Mouse (Mus musculus) left cerebral cortex, adult 2 months (tissue): ENCODE results near the gene Ctdspl. TPM values are rescaled to one million over a fixed set of nuclear protein-coding genes. Genes with fewer than 3 reads are reported as not detected.

Experiments
- DNase-seq, 2 experiments: peaks; one replicate each; pipeline ENCODE4 v3.0.0; 2021 to 2022; ENCODE audit warnings: low spot score in 2 of 2, mixed read lengths in 1 of 2; ENCODE audit errors: extremely low spot score in 1 of 2
- H3K27ac ChIP-seq: fragments of 200-600 bp; 2 replicates; pipeline ENCODE4 v1.8.1; 2022
- H3K4me3 ChIP-seq: fragments of 200-600 bp; 2 replicates; pipeline ENCODE4 v1.8.1; 2022
- CTCF ChIP-seq: fragments of 200-600 bp; IDR thresholded peaks from 2 replicates; pipeline ENCODE4 v1.8.1; 2022; ENCODE audit warnings: antibody characterized with exemption, mild to moderate bottlenecking, moderate library complexity
- intact Hi-C: fragments of 180-260 bp; cut with DNase I; formaldehyde crosslinking; loops from one replicate; pipeline ENCODE4 v1.15.1; 2025
- total RNA-seq, 2 experiments: library from RNA; stranded (reverse); gene quantifications; 2 replicates each; pipeline ENCODE4 v1.2.3; 2021

Gene Ctdspl
- total RNA-seq, 2 experiments from 2014 or later = 33.9 to 37.5 TPM

- TF ChIP-seq CTCF = no peak
Measured at GRCm38 (mm10) chr9:119058245-119058644, 132.0 kb downstream of the Ctdspl start.

DNA sequence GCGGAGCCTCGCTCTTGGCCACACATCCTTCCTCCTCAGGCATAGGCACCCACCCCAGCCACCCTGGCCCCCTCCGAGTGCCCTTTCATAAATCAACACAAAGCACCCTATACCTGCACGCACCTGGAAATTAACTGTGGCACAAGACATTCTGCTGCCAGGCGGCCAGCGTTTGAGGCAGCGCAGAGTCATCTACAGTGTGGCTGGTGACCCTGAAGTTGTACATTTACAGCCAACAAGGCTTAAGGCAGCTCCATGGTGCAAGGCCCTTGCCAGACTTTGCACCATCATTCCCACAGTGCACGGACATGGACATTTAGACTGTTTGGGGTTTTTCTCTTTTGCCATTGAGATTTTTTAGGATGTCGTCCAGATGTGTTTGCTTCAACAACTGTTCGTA, 134.4 kb downstream of the Ctdspl start:
- no peak for DNase-seq
- Histone ChIP-seq H3K27ac (no peak overlapping the region), H3K4me3 (no peak overlapping the region)
- TF ChIP-seq CTCF = no peak
- intact Hi-C loops = no loop called here

More at GRCm38 (mm10) chr9:119058245-119058644, 132.0 kb downstream of the Ctdspl start:
- Histone ChIP-seq H3K4me3 (no peak overlapping the region), H3K27ac (no peak overlapping the region)
- no peak for DNase-seq
- intact Hi-C loops = no loop called here

DNA sequence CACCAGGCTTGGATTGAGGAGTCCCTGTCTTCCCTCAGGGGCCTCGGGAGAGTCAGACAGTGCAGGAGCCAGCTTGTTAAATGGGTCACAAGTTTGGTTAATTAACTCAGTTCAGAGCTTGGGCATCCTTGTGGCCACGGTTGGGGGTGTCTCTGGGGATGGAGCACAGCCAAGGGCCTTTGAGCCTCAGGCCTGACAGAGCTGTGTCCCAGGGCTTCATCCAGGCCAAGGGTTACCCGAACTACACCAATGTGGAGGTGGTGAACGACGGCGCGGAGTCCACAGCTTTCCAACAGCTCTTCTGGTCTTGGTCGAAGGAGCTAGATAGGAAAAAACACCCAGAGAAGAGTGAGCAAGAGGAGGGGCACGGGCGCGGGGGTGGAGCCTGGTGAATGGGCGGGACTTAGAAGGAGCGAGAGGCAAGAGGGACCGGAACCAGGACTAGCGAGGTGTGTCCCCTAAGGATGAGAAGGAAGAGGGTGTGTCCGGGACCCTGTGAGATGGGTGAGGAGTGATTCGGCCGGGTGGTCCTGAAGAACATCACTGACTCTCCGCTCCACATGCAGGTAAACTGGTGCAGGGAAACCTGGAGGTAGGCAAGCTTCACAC, 136.9 kb downstream of the Ctdspl start:
- no peak for TF ChIP-seq CTCF
- intact Hi-C loops = no loop called here
- H3K4me3 ChIP-seq = no peak overlapping the region
- DNase-seq = no peak
- H3K27ac ChIP-seq = no peak overlapping the region

- no peak overlapping the region for H3K27ac ChIP-seq
- intact Hi-C loops = no loop called here
- TF ChIP-seq CTCF = no peak
- H3K4me3 ChIP-seq = no peak overlapping the region
- DNase-seq = no peak
Measured at GRCm38 (mm10) chr9:119064296-119064695, 138.0 kb downstream of the Ctdspl start.

DNA sequence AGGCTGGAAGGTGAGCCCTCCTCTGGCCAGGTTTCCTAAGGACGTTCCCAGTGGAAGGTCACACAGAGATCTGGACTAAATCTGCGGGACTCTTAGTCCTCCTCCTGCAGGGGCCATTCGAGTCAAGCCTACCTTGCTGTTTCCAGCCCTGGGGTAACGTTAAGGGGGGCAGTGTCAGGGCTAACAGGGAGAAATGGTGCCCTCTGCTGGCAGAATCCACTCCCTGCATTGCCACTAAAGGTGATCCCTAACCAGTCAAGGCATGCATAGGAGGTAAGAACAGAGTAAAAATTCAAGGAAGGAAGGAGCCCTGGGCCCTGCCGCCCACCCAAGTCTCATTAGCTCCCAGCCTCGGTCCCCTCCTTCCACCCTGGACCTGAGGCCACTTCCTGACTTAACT, 141.3 kb downstream of the Ctdspl start:
- intact Hi-C loops = loop anchor here (1.0 to 5.0 kb wide), 2 partner anchors 147 to 480 kb away; no protein-coding TSS in a partner anchor
- peak; percentile 76 to 83 for DNase-seq
- TF ChIP-seq CTCF = peak; percentile 94
- no peak overlapping the region for H3K4me3 ChIP-seq
- H3K27ac ChIP-seq = no peak overlapping the region

- Histone ChIP-seq H3K27ac (no peak overlapping the region), H3K4me3 (no peak overlapping the region)
- DNase-seq = no peak
- no peak for TF ChIP-seq CTCF
- intact Hi-C loops = loop anchor here (5.0 kb wide), 1 partner anchor 481 kb away; no protein-coding TSS in a partner anchor
Measured at GRCm38 (mm10) chr9:119068266-119068665, 142.0 kb downstream of the Ctdspl start.

DNA sequence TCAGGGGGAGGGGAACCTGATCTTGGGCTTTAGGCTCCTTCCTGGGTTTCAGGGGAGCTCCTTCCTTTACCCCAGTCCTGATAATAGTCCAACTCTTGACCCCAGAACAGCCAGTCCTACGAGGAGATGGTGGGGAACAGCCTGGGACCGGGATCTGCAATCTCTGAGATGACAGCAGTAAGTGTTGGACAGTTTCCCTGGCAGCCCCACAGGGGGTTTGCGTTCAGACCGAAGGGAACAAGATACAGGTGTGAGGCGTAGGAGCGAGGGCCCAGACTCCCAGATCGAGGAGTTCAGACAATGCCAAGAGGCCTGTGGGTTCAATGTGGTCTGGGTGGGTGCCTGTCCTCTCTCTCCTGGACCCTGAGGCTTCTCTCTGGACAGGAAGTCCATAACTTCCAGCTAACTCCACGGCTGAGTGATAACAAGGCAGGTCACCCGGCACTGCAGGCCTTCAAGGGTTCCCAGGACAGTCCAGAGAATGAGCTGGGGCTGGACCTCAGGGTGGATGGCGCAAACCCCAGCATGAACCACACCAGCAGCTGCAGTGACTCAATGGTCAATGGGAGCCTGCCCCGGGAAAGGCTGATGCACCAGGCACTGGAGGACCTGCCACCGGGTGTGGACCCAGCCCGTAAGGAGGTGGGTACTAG, 144.0 kb downstream of the Ctdspl start:
- H3K4me3 ChIP-seq = no peak overlapping the region
- no peak for TF ChIP-seq CTCF
- DNase-seq = no peak
- H3K27ac ChIP-seq = no peak overlapping the region
- intact Hi-C loops = no loop called here

GRCm38 (mm10) chr9:119071786-119072185, 145.5 kb downstream of the Ctdspl start:
- Histone ChIP-seq H3K4me3 (no peak overlapping the region), H3K27ac (no peak overlapping the region)
- intact Hi-C loops = no loop called here
- no peak for TF ChIP-seq CTCF
- no peak for DNase-seq

DNA sequence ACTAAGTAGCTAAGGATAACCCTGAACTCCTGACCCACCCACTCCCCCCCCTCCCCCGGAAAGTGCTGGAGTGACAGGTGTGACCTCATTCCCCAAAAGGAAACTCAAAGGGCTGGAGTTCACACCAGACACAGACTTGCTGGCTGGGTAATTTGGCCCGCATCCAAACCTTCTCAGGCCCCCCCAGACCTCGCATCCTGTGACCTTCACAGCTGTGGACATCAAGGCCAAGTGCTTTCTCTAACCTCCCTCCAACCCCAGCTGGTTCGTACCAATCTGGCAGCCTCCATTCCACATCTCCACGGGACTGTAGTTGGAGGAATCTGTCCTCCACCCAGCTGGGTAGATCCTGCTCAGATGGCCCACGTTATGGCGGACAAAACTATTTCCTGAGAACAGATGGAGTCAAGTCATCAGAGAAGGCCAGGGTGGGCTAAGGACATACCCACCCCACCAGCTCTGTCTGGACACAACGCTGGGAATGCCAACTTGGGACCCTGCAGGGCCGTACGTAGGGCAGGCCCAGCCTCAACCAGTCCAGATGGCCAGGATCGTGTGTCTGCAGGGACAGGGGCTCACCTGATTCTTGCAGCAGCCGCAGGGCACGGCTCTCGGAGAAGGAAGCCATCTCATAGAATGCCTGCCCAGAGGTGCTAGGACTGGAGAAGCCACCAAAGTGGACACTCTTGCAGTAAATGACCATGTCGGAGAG, 147.1 kb downstream of the Ctdspl start:
- no peak overlapping the region for H3K27ac ChIP-seq
- intact Hi-C loops = no loop called here
- H3K4me3 ChIP-seq = no peak overlapping the region
- TF ChIP-seq CTCF = no peak
- DNase-seq = no peak

DNA sequence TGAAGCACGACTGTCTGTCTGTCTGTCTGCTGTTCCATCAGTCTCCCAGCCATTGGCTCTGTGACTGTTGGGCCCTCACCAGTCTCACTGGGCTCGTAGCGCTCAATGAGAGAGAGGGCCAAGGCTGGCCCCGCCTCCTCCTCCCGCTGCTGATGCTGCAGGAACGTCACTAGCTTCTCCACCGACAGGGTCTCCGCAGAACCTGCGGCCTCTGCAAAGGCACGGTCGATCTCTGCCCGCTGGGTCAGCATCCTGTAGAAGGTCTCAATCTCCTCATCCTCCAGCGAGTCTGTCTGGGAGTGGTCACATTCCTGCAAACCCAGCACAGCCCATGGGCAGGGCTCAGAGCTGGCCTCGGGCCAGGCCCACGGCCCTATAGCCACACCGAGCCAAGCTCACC, 149.4 kb downstream of the Ctdspl start:
- intact Hi-C loops = no loop called here
- Histone ChIP-seq H3K27ac (no peak overlapping the region), H3K4me3 (no peak overlapping the region)
- no peak for TF ChIP-seq CTCF
- DNase-seq = no peak

DNA sequence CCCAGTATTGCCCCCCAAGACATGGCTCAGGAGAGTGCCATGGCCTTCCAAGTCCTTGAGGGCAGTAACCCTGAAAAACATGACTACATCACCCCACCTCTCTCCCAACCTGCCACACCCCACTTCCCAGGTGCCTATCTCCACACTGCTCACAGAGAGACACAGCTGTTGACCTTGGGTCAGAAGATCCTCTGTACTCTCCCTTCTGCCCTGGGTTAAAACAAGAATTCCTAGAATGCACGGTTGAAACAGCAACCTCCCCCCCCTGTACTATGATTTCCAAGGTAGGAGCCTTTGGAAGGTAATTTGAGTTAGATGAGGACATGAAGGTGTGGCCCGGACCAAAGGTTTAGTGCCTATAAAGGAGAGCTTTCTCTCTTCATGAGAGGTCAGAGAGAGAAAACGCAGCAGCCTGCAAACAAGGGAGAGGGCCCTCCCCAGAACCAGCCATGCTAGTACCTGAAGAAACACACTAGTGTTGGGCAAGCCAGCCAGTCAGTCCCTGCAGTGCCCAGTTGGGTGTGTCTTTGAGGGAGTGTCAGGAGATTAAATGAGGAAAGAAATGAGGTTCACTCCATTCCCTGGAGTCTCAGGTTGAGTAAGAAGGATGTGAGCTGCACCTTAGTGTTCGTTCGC, 153.9 kb downstream of the Ctdspl start:
- DNase-seq = no peak
- no peak for TF ChIP-seq CTCF
- Histone ChIP-seq H3K27ac (no peak overlapping the region), H3K4me3 (no peak overlapping the region)
- intact Hi-C loops = no loop called here

GRCm38 (mm10) chr9:119082039-119082438, 155.8 kb downstream of the Ctdspl start:
- H3K27ac ChIP-seq = no peak overlapping the region
- TF ChIP-seq CTCF = no peak
- no peak for DNase-seq
- intact Hi-C loops = no loop called here
- no peak overlapping the region for H3K4me3 ChIP-seq
